Mouse (Mus musculus) adrenal gland, postnatal 25 days (tissue): ENCODE data around the gene Zfp53. TPM values are rescaled to one million over a fixed set of nuclear protein-coding genes. Genes with fewer than 3 reads are reported as not detected.
A peak's percentile ranks its signal among the peaks of the same experiment; 100 is the strongest.

Experiments
- DNase-seq: peaks from one replicate; pipeline ENCODE4 v3.0.0; 2021; ENCODE audit warnings: mixed read lengths
- total RNA-seq: library from RNA; stranded (reverse); gene quantifications from 2 replicates; pipeline ENCODE4 v1.2.3, GENCODE M21; 2021

The Zfp53 gene
- total RNA-seq, 1 experiment from 2014 or later, result 4.7 TPM

GRCm38 (mm10) chr17:21526270-21526669 is 37.5 kb downstream of the Zfp53 start:
- no peak for DNase-seq

- no peak for DNase-seq
Observed at GRCm38 (mm10) chr17:21530645-21531330, 42.0 kb downstream of the Zfp53 start.

GRCm38 (mm10) chr17:21531621-21532020 is 42.8 kb downstream of the Zfp53 start:
- no peak for DNase-seq

- peak; percentile 62 for DNase-seq
Observed at GRCm38 (mm10) chr17:21532101-21532951, 43.5 kb downstream of the Zfp53 start.

GRCm38 (mm10) chr17:21533961-21534360 is 45.2 kb downstream of the Zfp53 start:
- no peak for DNase-seq

- DNase-seq, result no peak
Observed at GRCm38 (mm10) chr17:21534460-21535095, 45.8 kb downstream of the Zfp53 start.

- peak; percentile 68 for DNase-seq
Observed at GRCm38 (mm10) chr17:21535096-21536001, 46.6 kb downstream of the Zfp53 start, which contains the start of gene Zfp52. Gene Zfp52, plus strand, starts transcription at chr17:21535539.

- DNase-seq, result no peak
Observed at GRCm38 (mm10) chr17:21536096-21536495, 47.3 kb downstream of the Zfp53 start.

- DNase-seq, result peak; percentile 5
Observed at GRCm38 (mm10) chr17:21536676-21537075, 47.9 kb downstream of the Zfp53 start.

- DNase-seq, result peak; percentile 69
Observed at GRCm38 (mm10) chr17:21557831-21558230, 69.0 kb downstream of the Zfp53 start.

Other genes starting within 250 kb of the Zfp53 start
- gene Vmn1r235, start 232.6 kb upstream of the Zfp53 start, total RNA-seq, result not detected in 2 replicates
- gene Vmn1r236, start 206.1 kb upstream of the Zfp53 start, total RNA-seq, result not detected in 2 replicates
- gene Vmn1r237, start 177.1 kb upstream of the Zfp53 start, total RNA-seq, result not detected in 2 replicates
- gene Zfp677, start 105.2 kb upstream of the Zfp53 start, total RNA-seq, result 5.3 and 6.0 TPM in 2 replicates
- gene Zfp54, start 65.8 kb upstream of the Zfp53 start, total RNA-seq, result 3.5 and 3.6 TPM in 2 replicates
- gene Zfp51, start 38.6 kb upstream of the Zfp53 start, total RNA-seq, result 8.7 and 8.8 TPM in 2 replicates
- 30.4 and 31.9 TPM in 2 replicates for gene Zfp52, start 46.5 kb downstream of the Zfp53 start, total RNA-seq
- 10.0 and 10.7 TPM in 2 replicates for gene Zfp948, start 78.0 kb downstream of the Zfp53 start, total RNA-seq
- 7.8 and 10.0 TPM in 2 replicates for gene Zfp983, start 161.6 kb downstream of the Zfp53 start, total RNA-seq
- 6.0 TPM in 1 of 2 replicates, not detected in the other for gene Gm10226, start 202.9 kb downstream of the Zfp53 start, total RNA-seq
- gene Zfp760, start 218.7 kb downstream of the Zfp53 start, total RNA-seq, result 7.9 and 8.3 TPM in 2 replicates
- gene Zfp229, start 241.8 kb downstream of the Zfp53 start, total RNA-seq, result 12.3 and 14.2 TPM in 2 replicates